Mouse (Mus musculus) midbrain, postnatal 0 days (tissue): ENCODE measurements around the gene Jtb. TPM values are rescaled to one million over a fixed set of nuclear protein-coding genes. Genes with fewer than 3 reads are reported as not detected.

ENCODE experiments used
- ATAC-seq: fragments of 200-750 bp; cut with Nextera tagmentation; 2 replicates; pipeline ENCODE4 v1.8.0; 2017; ENCODE audit warnings: moderate number of reproducible peaks, mild to moderate bottlenecking, moderate TSS enrichment, moderate library complexity; ENCODE audit not compliant: low FRiP score
- DNase-seq: peaks from one replicate; pipeline ENCODE4 v3.0.0-alpha.2; 2015; ENCODE audit warnings: low spot score
- H3K27ac ChIP-seq: fragments of 300-500 bp; sonication (generic); 2 replicates; pipeline ENCODE4 v1.5.1; 2014; ENCODE audit warnings: low read depth, mild to moderate bottlenecking, low read length, mixed read lengths
- H3K27me3 ChIP-seq: fragments of 300-500 bp; sonication (generic); 2 replicates; pipeline ENCODE4 v1.6.1; 2014; ENCODE audit warnings: low read length, control low read depth, mixed read lengths; ENCODE audit not compliant: insufficient read depth
- H3K36me3 ChIP-seq: fragments of 300-500 bp; sonication (generic); 2 replicates; pipeline ENCODE4 v1.6.1; 2014; ENCODE audit warnings: low read length, control low read depth, mixed read lengths; ENCODE audit not compliant: insufficient read depth
- H3K4me1 ChIP-seq: fragments of 300-500 bp; sonication (generic); 2 replicates; pipeline ENCODE4 v1.6.1; 2014; ENCODE audit warnings: mild to moderate bottlenecking, control low read depth, antibody characterized with exemption, low read length, mixed read lengths; ENCODE audit not compliant: insufficient read depth
- H3K4me2 ChIP-seq: fragments of 300-500 bp; sonication (generic); 2 replicates; pipeline ENCODE4 v1.6.1; 2014; ENCODE audit warnings: low read depth, mild to moderate bottlenecking, low read length, mixed read lengths; ENCODE audit not compliant: poor library complexity, severe bottlenecking
- H3K4me3 ChIP-seq: fragments of 300-500 bp; sonication (generic); 2 replicates; pipeline ENCODE4 v1.5.1; 2014; ENCODE audit warnings: low read depth, mild to moderate bottlenecking, low read length, moderate library complexity
- H3K9ac ChIP-seq: fragments of 300-500 bp; sonication (generic); replicated peaks from 2 replicates; pipeline ENCODE4 v1.6.1; 2014; ENCODE audit warnings: mild to moderate bottlenecking, low read length, moderate library complexity, mixed read lengths; ENCODE audit not compliant: poor library complexity, severe bottlenecking
- H3K9me3 ChIP-seq: fragments of 300-500 bp; sonication (generic); 2 replicates; pipeline ENCODE4 v1.6.1; 2016; ENCODE audit warnings: low read length, control low read depth
- CTCF ChIP-seq: IDR thresholded peaks from 2 replicates; pipeline ENCODE4 v1.5.1; 2016; ENCODE audit warnings: antibody characterized with exemption, mild to moderate bottlenecking
- WGBS: fragments of 180-500 bp; shearing (Covaris S2); extraction: QIAGEN DNeasy Blood & Tissue Kit; methylation state at CpG from one replicate; pipeline ENCODE4 v1.1.7; 2014; 5-methylcytosine and 5-hydroxymethylcytosine counted together
- polyA plus RNA-seq: library from polyadenylated mRNA; unstranded; fragments of >200 nt; fragmentation: Nextera tagmentation; extraction: Ambion mirVana; gene quantifications from 2 replicates; pipeline ENCODE4 v1.2.1, GENCODE M21; 2015
- total RNA-seq: library from RNA; depleted of rRNA; stranded (reverse); fragments of >200 nt; gene quantifications from 2 replicates; pipeline ENCODE4 v1.2.3, GENCODE M21; 2014

The Jtb gene
- total and polyA plus RNA-seq, 2 experiments from 2014 or later: 39.1 to 123 TPM

DNA sequence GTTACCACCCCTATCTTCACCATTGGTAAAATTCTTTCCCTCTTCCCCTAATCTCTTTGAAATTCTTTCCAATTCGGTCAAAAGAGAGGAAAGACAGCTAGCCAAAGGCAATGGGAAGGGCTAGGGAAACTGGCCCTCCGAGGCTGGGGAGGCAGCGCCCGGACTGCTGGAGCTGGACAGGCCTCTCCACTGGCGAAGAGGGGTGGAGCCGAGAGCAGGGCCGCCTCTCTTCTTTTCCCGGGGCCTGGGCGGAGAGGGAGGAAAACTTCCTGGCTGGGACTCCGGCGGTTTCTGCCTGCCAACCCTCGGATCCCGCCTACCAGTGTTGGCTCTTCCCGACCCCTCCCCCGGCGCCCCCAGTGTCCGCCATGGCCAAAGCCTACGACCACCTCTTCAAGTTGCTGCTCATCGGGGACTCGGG, 10.9 kb upstream of the Jtb start:
- WGBS: under 1% methylated on average over 19 of the region's 20 CpGs
- Histone ChIP-seq H3K36me3 (no peaks in the 10 kb centered on the region), H3K27ac (peak overlapping the region; percentile 51; the same call in 1 of the 2 replicates), H3K9me3 (no peaks in the 10 kb centered on the region), H3K4me3 (peak overlapping the region; percentile 38), H3K27me3 (no peaks in the 10 kb centered on the region), H3K4me2 (peak overlapping the region; percentile 81), H3K9ac (peak overlapping the region; percentile 44), H3K4me1 (no peaks in the 10 kb centered on the region)
- ATAC-seq (peak; percentile 47; the same call in 1 of the 2 replicates), DNase-seq (peak; percentile 57)
- TF ChIP-seq CTCF: no peak

DNA sequence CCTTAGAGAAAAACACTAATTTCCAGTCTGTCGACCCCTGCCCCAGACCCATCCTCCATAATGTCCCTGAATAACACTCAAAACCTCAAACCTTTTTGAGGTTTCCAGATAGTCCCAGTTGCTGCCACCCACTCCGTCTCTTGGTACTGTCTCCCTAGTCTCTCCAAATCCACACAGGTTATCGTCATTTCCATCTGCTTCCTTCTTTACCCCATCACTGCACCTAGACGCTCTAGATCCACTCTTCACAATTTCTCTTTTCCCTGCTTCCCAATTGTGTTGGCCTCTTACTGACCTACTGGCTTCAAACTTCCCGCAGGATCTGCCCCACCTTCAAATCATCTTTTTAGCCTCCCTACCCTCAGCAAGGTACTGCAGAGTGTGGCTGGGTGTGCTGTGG, 10.3 kb upstream of the Jtb start:
- no peak overlapping the region; the same call in 1 of the 2 replicates for H3K9ac ChIP-seq
- H3K27me3 ChIP-seq: no peaks in the 10 kb centered on the region
- peak overlapping the region; percentile 81 for H3K4me2 ChIP-seq
- DNase-seq: no peak
- H3K36me3 ChIP-seq: no peaks in the 10 kb centered on the region
- H3K4me1 ChIP-seq: no peaks in the 10 kb centered on the region
- no peak for TF ChIP-seq CTCF
- H3K4me3 ChIP-seq: peak overlapping the region; percentile 38; the same call in 1 of the 2 replicates
- no peak overlapping the region for H3K27ac ChIP-seq
- no peaks in the 10 kb centered on the region for H3K9me3 ChIP-seq
- no peak for ATAC-seq
- WGBS: 25% methylated on average over 5 of the region's 5 CpGs

DNA sequence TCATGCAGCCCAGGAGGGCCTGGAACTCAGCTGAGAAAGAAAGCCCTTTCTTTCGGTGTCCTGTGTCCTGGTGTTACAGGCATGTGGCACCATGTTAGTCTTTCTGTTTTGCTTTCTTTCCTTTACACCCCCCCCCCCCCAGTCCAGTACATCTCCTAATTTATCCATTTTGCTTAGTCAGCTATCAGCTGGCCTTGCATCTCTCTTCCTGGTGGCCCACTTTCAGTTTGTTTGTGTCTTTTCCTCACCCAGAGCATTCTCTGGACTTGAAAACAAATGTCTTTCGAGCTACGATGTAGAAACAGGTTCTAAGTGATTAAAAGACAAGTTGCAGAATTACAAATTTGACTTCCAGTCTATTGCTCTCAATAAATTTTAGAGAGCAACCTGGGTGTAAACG, 8.9 kb upstream of the Jtb start:
- Histone ChIP-seq H3K27ac (no peak overlapping the region), H3K4me2 (no peak overlapping the region), H3K4me1 (no peaks in the 10 kb centered on the region), H3K36me3 (no peaks in the 10 kb centered on the region), H3K9ac (no peak overlapping the region), H3K27me3 (no peaks in the 10 kb centered on the region), H3K4me3 (no peak overlapping the region), H3K9me3 (no peaks in the 10 kb centered on the region)
- DNase-seq (no peak), ATAC-seq (no peak)
- no peak for TF ChIP-seq CTCF
- WGBS: 89% methylated on average over 4 of the region's 4 CpGs

DNA sequence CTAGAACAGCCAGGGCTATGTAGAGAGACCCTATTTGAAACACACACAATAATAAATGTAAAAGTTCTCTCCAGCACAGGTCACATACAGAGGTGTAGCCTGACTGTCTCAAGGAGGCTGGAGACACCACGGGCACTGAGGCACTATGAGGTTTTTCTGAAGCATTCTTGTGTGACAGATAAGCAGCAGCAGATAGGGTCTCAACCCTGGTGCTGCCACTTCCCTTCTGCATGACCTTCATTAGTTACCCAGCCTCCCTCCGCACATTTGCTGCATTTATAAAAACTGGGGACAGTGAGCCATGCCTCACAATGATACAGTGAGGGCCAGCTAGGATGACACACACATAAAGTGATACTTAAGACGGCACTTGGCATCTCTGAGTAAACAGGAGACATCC, 8.5 kb upstream of the Jtb start:
- H3K36me3 ChIP-seq: no peaks in the 10 kb centered on the region
- WGBS: 84% methylated on average over 3 of the region's 3 CpGs
- DNase-seq: no peak
- H3K4me3 ChIP-seq: no peak overlapping the region
- H3K9ac ChIP-seq: no peak overlapping the region
- no peaks in the 10 kb centered on the region for H3K27me3 ChIP-seq
- TF ChIP-seq CTCF: no peak
- H3K4me2 ChIP-seq: no peak overlapping the region
- no peaks in the 10 kb centered on the region for H3K9me3 ChIP-seq
- H3K4me1 ChIP-seq: no peaks in the 10 kb centered on the region
- H3K27ac ChIP-seq: no peak overlapping the region
- ATAC-seq: no peak

DNA sequence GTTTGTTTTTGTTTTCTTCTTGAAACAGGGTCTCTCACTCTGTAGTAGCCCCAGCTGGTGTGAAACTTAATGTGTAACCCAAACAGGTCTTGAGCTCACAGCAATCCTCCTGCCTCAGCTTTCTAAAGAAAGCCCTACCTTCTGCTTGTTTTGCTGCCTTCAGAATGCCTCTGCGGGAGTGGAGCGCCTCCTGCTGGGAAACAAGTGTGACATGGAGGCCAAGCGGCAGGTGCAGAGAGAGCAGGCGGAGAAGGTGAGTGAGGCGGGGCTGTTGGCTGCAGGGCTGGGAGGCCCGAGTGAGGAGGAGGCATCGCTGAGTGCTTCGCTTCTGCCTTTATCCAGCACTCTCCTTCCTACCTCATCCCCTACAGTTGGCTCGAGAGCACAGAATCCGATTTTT, 7.1 kb upstream of the Jtb start:
- H3K9ac ChIP-seq: no peak overlapping the region
- no peaks in the 10 kb centered on the region for H3K27me3 ChIP-seq
- no peaks in the 10 kb centered on the region for H3K9me3 ChIP-seq
- H3K4me3 ChIP-seq: no peak overlapping the region
- no peak for DNase-seq
- H3K4me2 ChIP-seq: no peak overlapping the region
- H3K36me3 ChIP-seq: no peaks in the 10 kb centered on the region
- no peaks in the 10 kb centered on the region for H3K4me1 ChIP-seq
- no peak overlapping the region for H3K27ac ChIP-seq
- no peak for ATAC-seq
- TF ChIP-seq CTCF: no peak
- 88% methylated on average over 10 of the region's 10 CpGs for WGBS

DNA sequence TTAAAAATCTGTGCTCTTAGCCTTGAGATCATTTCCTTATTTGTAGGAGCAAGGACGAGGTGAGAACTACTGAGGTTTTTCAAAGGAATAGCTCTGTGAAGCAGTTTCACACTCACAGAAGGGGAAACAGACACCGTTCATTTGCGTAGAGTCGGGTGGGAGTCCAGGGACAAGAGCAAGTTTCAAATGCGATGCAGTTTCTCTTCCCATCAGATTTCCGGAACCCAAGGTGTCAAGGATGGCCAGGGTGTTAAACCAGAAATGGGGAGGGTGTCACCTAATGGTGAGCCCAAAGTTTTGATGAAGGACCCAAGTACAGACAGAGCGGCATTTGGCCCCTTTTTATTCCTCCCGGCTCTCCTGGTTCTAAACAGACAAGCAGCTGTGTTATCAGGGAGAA, 322 bp upstream of the Jtb start:
- Histone ChIP-seq H3K27ac (no peak overlapping the region), H3K27me3 (no peaks in the 10 kb centered on the region), H3K4me2 (peak overlapping the region; percentile 83), H3K36me3 (peaks cover 10% of the 10 kb centered on the region; the same call in 1 of the 2 replicates), H3K4me3 (peak overlapping the region; percentile 79), H3K9ac (no peak overlapping the region), H3K9me3 (no peaks in the 10 kb centered on the region), H3K4me1 (no peaks in the 10 kb centered on the region)
- peak; percentile 20; the same call in 1 of the 2 replicates for TF ChIP-seq CTCF
- 15% methylated on average over 8 of the region's 8 CpGs for WGBS
- DNase-seq: no peak
- no peak for ATAC-seq
